Mouse (Mus musculus): ENCODE measurements around the gene Gm49661.

DNA sequence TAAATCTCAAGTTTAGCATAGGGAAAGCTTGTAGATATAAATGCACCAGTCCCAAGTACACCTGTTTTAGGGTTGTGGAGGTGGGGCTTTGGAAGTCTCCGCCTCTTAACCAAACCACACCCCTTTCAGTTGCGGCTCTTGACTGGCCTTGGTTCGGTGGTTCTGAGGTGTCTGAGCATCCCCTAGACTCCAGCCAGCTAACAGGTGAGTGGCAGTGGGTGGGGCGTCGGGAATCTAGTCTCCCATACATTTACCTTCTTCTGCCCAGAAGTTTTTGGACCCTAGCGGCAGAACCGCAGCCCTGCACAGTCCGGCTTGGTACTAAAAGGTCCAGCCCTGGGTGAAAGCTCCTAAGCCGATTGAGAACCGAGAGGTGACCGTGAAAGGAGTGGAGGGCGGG, 19.5 kb downstream of the Gm49661 start:
- no peak for TF ChIP-seq EP300 (IDR thresholded peaks at IDR 0.05)
- TF ChIP-seq CTCF (IDR thresholded peaks at IDR 0.05), result no peak
